Comparison of ENCODE assay signal across 8 mouse cellular contexts in the genomic region with DNA sequence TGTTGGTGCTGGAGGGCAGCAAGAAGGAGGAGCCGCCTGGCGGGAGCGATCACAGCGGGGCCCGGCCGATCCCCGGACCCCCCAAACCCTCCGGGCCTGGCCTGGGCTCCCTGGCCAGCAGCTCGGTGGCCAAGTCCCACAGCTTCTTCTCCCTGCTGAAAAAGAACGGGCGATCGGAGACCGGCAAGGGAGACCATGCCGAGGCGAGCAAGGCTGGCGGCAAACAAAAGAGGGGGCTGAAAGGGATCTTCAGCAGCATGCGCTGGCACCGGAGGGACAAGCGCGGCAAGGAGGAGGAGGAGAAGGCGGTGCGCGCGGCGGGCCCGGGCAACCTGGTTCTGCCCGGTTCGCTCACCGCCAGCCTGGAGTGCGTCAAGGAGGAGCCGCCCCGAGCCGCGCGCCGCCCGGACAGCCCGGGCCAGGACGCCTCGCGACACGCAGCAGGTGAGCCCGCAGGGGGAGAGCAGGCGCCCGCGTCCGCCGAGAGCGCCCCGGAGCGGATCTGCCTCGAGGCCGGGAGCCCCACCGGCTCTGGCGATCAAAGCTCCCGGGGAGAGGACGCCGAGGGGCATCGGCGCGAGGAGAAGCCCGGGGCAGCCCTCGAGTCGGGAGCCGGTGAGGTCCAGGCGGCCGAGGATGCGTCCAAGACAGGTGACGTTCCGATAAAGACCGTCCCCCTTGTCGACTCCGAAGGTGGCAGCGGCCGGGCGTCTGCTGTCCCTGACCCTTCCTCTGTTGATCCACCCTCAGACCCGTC. TPM values are rescaled to one million over a fixed set of nuclear protein-coding genes. Genes with fewer than 3 reads are reported as not detected.
DNase-seq lines count a peak whose midpoint lies in the region; ATAC-seq and TF ChIP-seq lines count a peak whose summit lies in the region.

No protein-coding gene starts in this region.

- H3K27ac ChIP-seq in liver, adult 2 months (replicated peaks; ENCODE audit: insufficient read depth, low read depth, low read length), result no peak overlapping the region
- H3K27ac ChIP-seq in cerebellum, adult 2 months (ENCODE audit: insufficient read depth, low read length), result peak overlapping the region; percentile 97
- H3K27ac ChIP-seq in forebrain, postnatal 0 days (ENCODE audit: low read depth, low read length), result peak overlapping the region; percentile 97
- no peak overlapping the region for H3K27ac ChIP-seq in kidney, embryonic 14.5 days (ENCODE audit: low read depth, low read length)
- H3K27ac ChIP-seq in limb, embryonic 15.5 days, result no peak overlapping the region
- peak overlapping the region; percentile 79 for H3K27ac ChIP-seq in neural tube, embryonic 11.5 days (ENCODE audit: low read depth, low read length)

- peak overlapping the region; percentile 55 for H3K4me3 ChIP-seq in liver, adult 2 months (ENCODE audit: insufficient read depth, low read depth, low read length)
- peak overlapping the region; percentile 86 for H3K4me3 ChIP-seq in cerebellum, adult 2 months (replicated peaks; ENCODE audit: insufficient read depth, low read depth, low read length)
- peak overlapping the region; percentile 87 for H3K4me3 ChIP-seq in forebrain, postnatal 0 days (ENCODE audit: low read depth, low read length)
- H3K4me3 ChIP-seq in kidney, embryonic 14.5 days (ENCODE audit: low read length), result peak overlapping the region; percentile 63
- peak overlapping the region; percentile 56 for H3K4me3 ChIP-seq in limb, embryonic 15.5 days
- H3K4me3 ChIP-seq in neural tube, embryonic 11.5 days (ENCODE audit: low read depth, low read length), result peak overlapping the region; percentile 73

- no peaks in the 10 kb centered on the region; the same call in 1 of the 2 replicates for H3K27me3 ChIP-seq in liver, adult 2 months (ENCODE audit: control insufficient read depth, insufficient read depth, low read length)
- H3K27me3 ChIP-seq in cerebellum, adult 2 months (ENCODE audit: control insufficient read depth, insufficient read depth, low read length), result no peaks in the 10 kb centered on the region
- no peaks in the 10 kb centered on the region for H3K27me3 ChIP-seq in forebrain, postnatal 0 days (ENCODE audit: insufficient read depth, low read length)
- H3K27me3 ChIP-seq in kidney, embryonic 14.5 days (ENCODE audit: control insufficient read depth, insufficient read depth, low read length), result peaks cover 24% of the 10 kb centered on the region
- H3K27me3 ChIP-seq in limb, embryonic 15.5 days, result peaks cover 38% of the 10 kb centered on the region
- H3K27me3 ChIP-seq in neural tube, embryonic 11.5 days (ENCODE audit: control insufficient read depth, insufficient read depth, low read length), result 0 out of 2 replicates have a peak, but pooled peaks cover 6% of the 10 kb centered on the region

- no peaks in the 10 kb centered on the region for H3K36me3 ChIP-seq in liver, adult 2 months (ENCODE audit: control insufficient read depth, insufficient read depth, low read length)
- no peaks in the 10 kb centered on the region for H3K36me3 ChIP-seq in forebrain, postnatal 0 days (ENCODE audit: insufficient read depth)
- no peaks in the 10 kb centered on the region for H3K36me3 ChIP-seq in kidney, embryonic 14.5 days (ENCODE audit: control insufficient read depth, insufficient read depth, low read length)
- no peaks in the 10 kb centered on the region for H3K36me3 ChIP-seq in limb, embryonic 15.5 days
- H3K36me3 ChIP-seq in neural tube, embryonic 11.5 days (ENCODE audit: control insufficient read depth, insufficient read depth, low read length), result no peaks in the 10 kb centered on the region

- no peaks in the 10 kb centered on the region for H3K79me2 ChIP-seq in liver, adult 2 months (ENCODE audit: control insufficient read depth, insufficient read depth, low read length)

- WGBS in liver, adult 2 months, result 1% methylated on average over 77 of the region's 77 CpGs
- under 1% methylated on average over 74 of the region's 77 CpGs for WGBS in cerebellum, adult 2 months
- WGBS in forebrain, postnatal 0 days, result 2% methylated on average over 69 of the region's 77 CpGs
- 1% methylated on average over 68 of the region's 77 CpGs for WGBS in kidney, embryonic 14.5 days
- under 1% methylated on average over 77 of the region's 77 CpGs for whole genome bisulfite sequencing in limb, embryonic 15.5 days
- WGBS in neural tube, embryonic 11.5 days, result 1% methylated on average over 66 of the region's 77 CpGs

- H3K9me3 ChIP-seq in forebrain, postnatal 0 days (ENCODE audit: low read length), result no peaks in the 10 kb centered on the region
- H3K9me3 ChIP-seq in kidney, embryonic 14.5 days (ENCODE audit: control insufficient read depth, low read length), result no peaks in the 10 kb centered on the region
- H3K9me3 ChIP-seq in limb, embryonic 15.5 days, result no peaks in the 10 kb centered on the region
- H3K9me3 ChIP-seq in neural tube, embryonic 11.5 days (ENCODE audit: control insufficient read depth, low read length), result no peaks in the 10 kb centered on the region

- no peak for DNase-seq in liver, adult 2 months (ENCODE audit: extremely low read depth, low read depth, low spot score)
- DNase-seq in liver, result no peak
- peak; percentile 79 to 83 for DNase-seq in cerebellum, adult 2 months
- DNase-seq in forebrain, postnatal 0 days, result peak; percentile 66
- DNase-seq in neural tube, embryonic 11.5 days (ENCODE audit: low spot score), result peak; percentile 45

- peak overlapping the region; percentile 86 for H3K4me2 ChIP-seq in forebrain, postnatal 0 days (ENCODE audit: low read depth)
- peak overlapping the region; percentile 97 for H3K4me2 ChIP-seq in kidney, embryonic 14.5 days (replicated peaks; ENCODE audit: low read depth, low read length)
- peak overlapping the region; percentile 97 for H3K4me2 ChIP-seq in limb, embryonic 15.5 days
- H3K4me2 ChIP-seq in neural tube, embryonic 11.5 days (ENCODE audit: low read depth), result peak overlapping the region; percentile 78

- H3K4me1 ChIP-seq in liver, adult 2 months (ENCODE audit: control insufficient read depth, insufficient read depth, low read length), result no peaks in the 10 kb centered on the region; the same call in 1 of the 2 replicates
- H3K4me1 ChIP-seq in cerebellum, adult 2 months (ENCODE audit: control insufficient read depth, insufficient read depth, low read length), result peaks cover 20% of the 10 kb centered on the region
- peaks cover 32% of the 10 kb centered on the region for H3K4me1 ChIP-seq in forebrain, postnatal 0 days (ENCODE audit: insufficient read depth)
- no peaks in the 10 kb centered on the region; the same call in none of the 2 replicates for H3K4me1 ChIP-seq in kidney, embryonic 14.5 days (ENCODE audit: control insufficient read depth, insufficient read depth, low read length)
- peaks cover 18% of the 10 kb centered on the region for H3K4me1 ChIP-seq in limb, embryonic 15.5 days
- peaks cover 6% of the 10 kb centered on the region; the same call in 1 of the 2 replicates for H3K4me1 ChIP-seq in neural tube, embryonic 11.5 days (ENCODE audit: control insufficient read depth, insufficient read depth, low read length)

- no peak for TF ChIP-seq POLR2A in liver, adult 2 months (IDR thresholded peaks at IDR 0.05; ENCODE audit: extremely low read depth, insufficient read depth, low read length)
- no peak for TF ChIP-seq POLR2A in cerebellum, adult 2 months (IDR thresholded peaks at IDR 0.05; ENCODE audit: borderline replicate concordance, insufficient read depth, low read length)

- peak; percentile 50 for ATAC-seq in forebrain, postnatal 0 days
- peak; percentile 72 for ATAC-seq in kidney, embryonic 14.5 days (ENCODE audit: low FRiP score, low TSS enrichment)
- no peak for ATAC-seq in limb, embryonic 15.5 days (ENCODE audit: insufficient number of reproducible peaks, low FRiP score, low TSS enrichment, low read depth)
- peak; percentile 70 for ATAC-seq in neural tube, embryonic 11.5 days (ENCODE audit: insufficient read depth, low FRiP score, low TSS enrichment)
- ATAC-seq in erythroid progenitor cell, adult 5-6 weeks (replicated peaks; ENCODE audit: low FRiP score, poor library complexity, severe bottlenecking), result no peak

- H3K9ac ChIP-seq in liver, adult 2 months (ENCODE audit: low read depth, low read length), result peak overlapping the region; percentile 43
- peak overlapping the region; percentile 99 for H3K9ac ChIP-seq in forebrain, postnatal 0 days
- H3K9ac ChIP-seq in kidney, embryonic 14.5 days (ENCODE audit: low read depth, low read length), result peak overlapping the region; percentile 65
- peak overlapping the region; percentile 33 for H3K9ac ChIP-seq in limb, embryonic 15.5 days
- peak overlapping the region; percentile 92 for H3K9ac ChIP-seq in neural tube, embryonic 11.5 days (ENCODE audit: low read length)

- TF ChIP-seq CTCF in liver, adult 2 months (IDR thresholded peaks at IDR 0.05; ENCODE audit: low read depth, low read length), result no peak
- TF ChIP-seq CTCF in cerebellum, adult 2 months (IDR thresholded peaks at IDR 0.05; ENCODE audit: borderline replicate concordance, insufficient read depth, low read depth, low read length), result no peak
- no peak; the same call in 1 of the 2 replicates for TF ChIP-seq CTCF in forebrain, postnatal 0 days (IDR thresholded peaks at IDR 0.05; ENCODE audit: low read depth)

RNA-seq across cellular contexts. Expression of gene Amer2, which starts 5.7 kb away (rescaled TPM):
- 0.28 and 0.34 TPM in 2 replicates for total RNA-seq in liver, adult 2 months (2014; rRNA removed)
- polyA plus RNA-seq in liver, adult 2 months (2012; rRNA removed), result 0.16 and 0.24 TPM in 2 replicates
- polyA plus RNA-seq in cerebellum, adult 2 months (2012; rRNA removed), result 28.3 and 33.2 TPM in 2 replicates
- total RNA-seq in forebrain, postnatal 0 days (2014; rRNA removed), result 31.6 and 42.2 TPM in 2 replicates
- polyA plus RNA-seq in forebrain, postnatal 0 days (2015; fragmentation: Nextera tagmentation; extraction: Ambion mirVana), result 14.4 and 28.7 TPM in 2 replicates
- polyA plus RNA-seq in kidney, embryonic 14.5 days (2014; fragmentation: Nextera tagmentation; extraction: Ambion mirVana), result 2.1 and 2.4 TPM in 2 replicates
- 0.71 and 1.2 TPM in 2 replicates for polyA plus RNA-seq in limb, embryonic 15.5 days (2015; fragmentation: Nextera tagmentation; extraction: Ambion mirVana)
- polyA plus RNA-seq in neural tube, embryonic 11.5 days (2014; fragmentation: Nextera tagmentation; extraction: Ambion mirVana), result 9.0 and 9.7 TPM in 2 replicates
- total RNA-seq in erythroid progenitor cell, adult 5-6 weeks (2015; ENCODE audit: low replicate concordance), result 0.36 and 0.42 TPM in 2 replicates
- 0.08 and 0.13 TPM in 2 replicates for total RNA-seq in erythroid progenitor cell, adult 5-6 weeks (2017; ENCODE audit: low replicate concordance)

Comparison
In these comparisons a context has a peak if more than half of its experiments do, and no peak if none do; other contexts are left out.
1. DNase-seq: peak in cerebellum, adult 2 months (2 of 2), forebrain, postnatal 0 days (single experiment) and neural tube, embryonic 11.5 days (single experiment); none in liver, adult 2 months (single experiment) and liver (single experiment).
2. H3K27ac ChIP-seq: peak in cerebellum, adult 2 months (single experiment), forebrain, postnatal 0 days (single experiment) and neural tube, embryonic 11.5 days (single experiment); none in liver, adult 2 months (single experiment), kidney, embryonic 14.5 days (single experiment) and limb, embryonic 15.5 days (single experiment).
3. H3K9ac ChIP-seq: peak in every context shown above with its lines; median percentile 99 in forebrain, postnatal 0 days; 92 in neural tube, embryonic 11.5 days; 65 in kidney, embryonic 14.5 days; 43 in liver, adult 2 months; 33 in limb, embryonic 15.5 days.
4. ATAC-seq: peak in forebrain, postnatal 0 days (single experiment), kidney, embryonic 14.5 days (single experiment) and neural tube, embryonic 11.5 days (single experiment); none in limb, embryonic 15.5 days (single experiment) and erythroid progenitor cell, adult 5-6 weeks (single experiment).
5. Peak in every context shown above with its lines, with median percentiles within 50 percentile points of each other: H3K4me3 ChIP-seq and H3K4me2 ChIP-seq.